Mouse (Mus musculus) neural tube, embryonic 12.5 days (tissue): ENCODE measurements around the gene Tlk2. TPM values are rescaled to one million over a fixed set of nuclear protein-coding genes. Genes with fewer than 3 reads are reported as not detected.

Source experiments
- ATAC-seq: fragments of 200-750 bp; cut with Nextera tagmentation; 2 replicates; pipeline ENCODE4 v1.8.0; 2017; ENCODE audit warnings: low read depth, mild to moderate bottlenecking, moderate TSS enrichment, moderate library complexity; ENCODE audit not compliant: low FRiP score
- H3K27ac ChIP-seq: fragments of 300-500 bp; sonication (generic); 2 replicates; pipeline ENCODE4 v1.5.1; 2016
- H3K27me3 ChIP-seq: fragments of 300-500 bp; sonication (generic); replicated peaks from 2 replicates; pipeline ENCODE4 v1.6.1; 2016; ENCODE audit warnings: mild to moderate bottlenecking
- H3K36me3 ChIP-seq: fragments of 300-500 bp; sonication (generic); 2 replicates; pipeline ENCODE4 v1.6.1; 2016; ENCODE audit warnings: mild to moderate bottlenecking
- H3K4me1 ChIP-seq: fragments of 300-500 bp; sonication (generic); 2 replicates; pipeline ENCODE4 v1.6.1; 2016
- H3K4me2 ChIP-seq: fragments of 300-500 bp; sonication (generic); replicated peaks from 2 replicates; pipeline ENCODE4 v1.6.1; 2016; ENCODE audit warnings: mild to moderate bottlenecking
- H3K4me3 ChIP-seq: fragments of 300-500 bp; sonication (generic); 2 replicates; pipeline ENCODE4 v1.5.1; 2016
- H3K9ac ChIP-seq: fragments of 300-500 bp; sonication (generic); 2 replicates; pipeline ENCODE4 v1.6.1; 2016; ENCODE audit warnings: mild to moderate bottlenecking
- H3K9me3 ChIP-seq: fragments of 300-500 bp; sonication (generic); 2 replicates; pipeline ENCODE4 v1.6.1; 2016; ENCODE audit warnings: mild to moderate bottlenecking
- WGBS: fragments of 180-500 bp; shearing (Covaris S2); methylation state at CpG from one replicate; pipeline ENCODE4 v1.1.7; 2016; 5-methylcytosine and 5-hydroxymethylcytosine counted together
- polyA plus RNA-seq: library from polyadenylated mRNA; unstranded; fragments of >200 nt; fragmentation: Nextera tagmentation; extraction: Ambion mirVana; gene quantifications from 2 replicates; pipeline ENCODE4 v1.2.1, GENCODE M21; 2016

The Tlk2 gene
- polyA plus RNA-seq, 1 experiment from 2014 or later = 25.4 TPM

DNA sequence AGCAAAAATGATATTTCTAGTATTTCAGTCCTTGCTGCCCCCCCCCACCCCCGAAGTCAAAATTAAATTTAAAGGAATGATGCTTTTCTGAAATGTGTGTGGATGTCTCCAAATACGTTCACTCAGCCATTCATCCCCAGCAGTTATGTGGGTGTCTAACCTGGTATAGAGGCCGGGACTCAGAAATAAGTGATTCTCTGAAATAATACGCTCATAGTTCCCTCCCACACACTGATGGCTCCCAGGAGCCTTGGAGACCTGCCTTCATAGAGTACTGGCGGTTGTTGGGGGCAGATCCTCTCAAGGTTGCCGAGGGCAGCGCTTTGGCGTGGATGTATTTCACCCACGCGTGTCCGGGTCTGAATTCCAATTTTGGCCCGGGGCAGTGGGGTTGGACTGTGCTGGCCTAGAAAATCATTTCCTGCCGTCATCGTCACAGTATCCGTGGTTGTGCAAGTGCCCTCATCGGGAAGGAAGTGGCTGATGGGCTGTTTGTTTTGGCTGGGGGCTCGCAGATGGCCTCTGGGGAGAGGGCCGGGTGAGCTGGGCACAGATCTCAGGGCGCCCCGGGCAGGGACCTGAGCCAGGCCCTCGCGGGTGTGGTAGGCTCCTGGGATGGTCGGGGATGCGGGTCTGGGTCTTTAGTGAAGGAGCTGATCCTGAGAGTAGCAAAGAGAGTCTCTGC, 132.8 kb downstream of the Tlk2 start:
- H3K27me3 ChIP-seq = no peaks in the 10 kb centered on the region
- 69% methylated on average over 24 of the region's 24 CpGs for WGBS
- H3K9ac ChIP-seq = no peak overlapping the region
- H3K36me3 ChIP-seq = no peaks in the 10 kb centered on the region
- peaks cover 38% of the 10 kb centered on the region for H3K4me1 ChIP-seq
- no peak overlapping the region for H3K4me2 ChIP-seq
- no peaks in the 10 kb centered on the region for H3K9me3 ChIP-seq
- no peak overlapping the region for H3K27ac ChIP-seq
- no peak overlapping the region for H3K4me3 ChIP-seq
- ATAC-seq = no peak

DNA sequence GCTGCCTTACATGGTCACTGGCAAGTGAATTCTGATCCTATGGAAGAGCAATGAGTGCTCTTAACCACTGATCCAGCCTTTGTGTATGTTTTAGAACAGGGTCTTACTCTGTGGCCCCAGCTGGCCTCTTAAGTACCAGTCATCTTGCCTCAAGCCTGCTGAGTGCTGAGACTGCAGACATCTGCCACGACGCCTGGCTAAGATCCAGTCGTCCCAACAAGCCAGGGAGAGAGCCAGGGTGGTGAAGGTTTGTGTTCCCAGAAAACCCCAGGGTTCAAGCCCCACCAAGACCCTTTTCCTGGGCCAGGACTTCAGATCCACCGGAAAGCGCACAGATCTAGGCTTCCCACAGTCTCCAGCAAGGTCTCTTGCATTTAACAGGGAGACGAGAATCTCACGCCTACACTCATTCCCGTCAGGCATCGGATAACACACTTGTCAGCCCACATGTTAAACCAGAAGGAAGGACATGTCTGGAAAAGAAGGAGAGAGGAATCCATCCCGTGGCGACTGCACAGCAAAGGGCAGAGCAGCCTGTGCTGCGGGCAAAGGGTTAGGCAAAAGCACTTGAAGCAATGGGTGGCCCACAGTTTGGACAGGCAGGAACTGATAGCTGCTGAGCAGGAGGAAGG, 133.8 kb downstream of the Tlk2 start:
- H3K4me2 ChIP-seq = no peak overlapping the region
- peaks cover 38% of the 10 kb centered on the region for H3K4me1 ChIP-seq
- H3K27me3 ChIP-seq = no peaks in the 10 kb centered on the region
- no peak overlapping the region for H3K4me3 ChIP-seq
- ATAC-seq = no peak
- 68% methylated on average over 12 of the region's 12 CpGs for WGBS
- H3K27ac ChIP-seq = no peak overlapping the region
- no peak overlapping the region for H3K9ac ChIP-seq
- no peaks in the 10 kb centered on the region for H3K36me3 ChIP-seq
- H3K9me3 ChIP-seq = no peaks in the 10 kb centered on the region

DNA sequence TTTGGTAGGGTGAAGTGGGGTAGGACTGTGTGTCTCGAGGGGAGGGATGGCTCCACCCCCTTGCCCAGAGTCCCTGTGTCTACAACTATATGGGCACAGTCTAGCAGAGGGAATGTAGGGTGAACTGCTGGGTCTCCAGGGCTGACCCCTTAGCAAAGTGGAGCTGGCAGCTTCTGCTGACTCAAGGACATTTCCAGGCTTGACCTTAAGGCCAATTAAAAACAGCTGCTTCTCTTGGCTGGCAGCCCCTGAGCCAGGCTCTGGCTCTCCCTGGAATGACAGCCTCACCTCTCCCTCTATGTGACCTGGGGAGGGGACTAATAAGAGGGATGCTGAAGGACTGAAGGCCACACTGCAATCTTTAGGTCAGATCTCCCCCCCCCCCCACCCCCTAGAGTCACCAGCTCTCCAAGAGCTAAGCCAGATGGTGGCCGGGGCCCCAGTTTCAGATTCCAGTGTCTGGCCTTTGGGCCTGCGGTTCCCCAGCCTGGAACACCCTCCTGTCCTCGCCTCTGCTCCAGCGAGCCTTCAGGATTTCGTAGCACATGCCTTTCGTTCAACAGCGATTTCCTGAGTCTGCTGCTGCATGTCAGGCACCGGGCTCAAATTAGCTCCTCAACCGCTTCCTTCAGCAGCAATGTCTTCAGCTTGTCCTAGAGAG, 134.5 kb downstream of the Tlk2 start:
- Histone ChIP-seq H3K4me1 (peaks cover 38% of the 10 kb centered on the region), H3K9me3 (no peaks in the 10 kb centered on the region), H3K4me2 (no peak overlapping the region; the same call in 1 of the 2 replicates), H3K9ac (no peak overlapping the region), H3K27me3 (no peaks in the 10 kb centered on the region), H3K4me3 (no peak overlapping the region), H3K36me3 (no peaks in the 10 kb centered on the region), H3K27ac (no peak overlapping the region)
- ATAC-seq = no peak
- WGBS = 45% methylated on average over 10 of the region's 10 CpGs

DNA sequence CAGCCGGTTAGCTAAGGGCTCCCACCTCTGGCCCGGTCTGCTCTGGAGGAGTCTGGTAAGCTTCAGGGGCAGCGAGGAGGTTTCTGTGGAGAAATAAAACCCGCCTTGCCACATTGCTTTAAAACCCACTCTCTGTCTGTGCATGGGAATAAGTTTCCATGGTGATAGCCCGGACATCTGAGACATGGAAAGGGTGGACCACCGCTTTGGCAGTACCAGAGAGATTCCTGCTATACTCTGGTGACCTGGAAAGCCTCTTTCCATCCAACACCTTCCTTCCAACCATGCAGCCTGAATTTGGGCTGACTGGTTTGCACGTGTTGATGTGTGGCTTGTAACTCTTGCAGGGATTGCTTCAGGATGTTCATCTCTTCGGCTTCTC, 135.0 kb downstream of the Tlk2 start:
- H3K27ac ChIP-seq = no peak overlapping the region
- no peak overlapping the region; the same call in 1 of the 2 replicates for H3K4me2 ChIP-seq
- no peak for ATAC-seq
- H3K27me3 ChIP-seq = no peaks in the 10 kb centered on the region
- no peak overlapping the region for H3K9ac ChIP-seq
- no peaks in the 10 kb centered on the region for H3K36me3 ChIP-seq
- H3K9me3 ChIP-seq = no peaks in the 10 kb centered on the region
- no peak overlapping the region for H3K4me3 ChIP-seq
- 52% methylated on average over 8 of the region's 8 CpGs for WGBS
- peaks cover 38% of the 10 kb centered on the region for H3K4me1 ChIP-seq

DNA sequence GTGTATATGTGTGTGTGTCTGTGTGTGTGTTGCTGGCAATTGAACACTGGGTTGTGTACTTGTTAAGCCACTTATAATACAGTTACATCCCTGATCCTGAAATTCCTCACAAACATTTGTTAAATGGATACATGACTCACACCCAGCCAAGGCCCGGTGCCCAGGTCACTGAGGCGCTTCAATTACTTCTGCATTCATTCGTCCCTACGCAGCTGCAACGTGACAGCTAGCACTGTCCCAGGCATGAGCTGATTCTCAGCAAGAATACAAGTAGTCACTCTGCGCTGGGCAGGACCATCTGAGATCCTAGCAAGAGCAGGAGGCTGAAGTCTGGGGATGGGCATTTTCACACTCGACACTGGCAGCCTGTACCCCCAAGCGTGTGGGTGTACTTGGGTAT, 136.7 kb downstream of the Tlk2 start:
- ATAC-seq = no peak
- Histone ChIP-seq H3K27ac (no peak overlapping the region), H3K9ac (no peak overlapping the region), H3K9me3 (0 out of 2 replicates have a peak, but pooled peaks cover under 1% of the 10 kb centered on the region), H3K4me2 (no peak overlapping the region), H3K27me3 (no peaks in the 10 kb centered on the region), H3K36me3 (no peaks in the 10 kb centered on the region), H3K4me1 (peaks cover 38% of the 10 kb centered on the region), H3K4me3 (no peak overlapping the region)
- WGBS = 80% methylated on average over 8 of the region's 8 CpGs

DNA sequence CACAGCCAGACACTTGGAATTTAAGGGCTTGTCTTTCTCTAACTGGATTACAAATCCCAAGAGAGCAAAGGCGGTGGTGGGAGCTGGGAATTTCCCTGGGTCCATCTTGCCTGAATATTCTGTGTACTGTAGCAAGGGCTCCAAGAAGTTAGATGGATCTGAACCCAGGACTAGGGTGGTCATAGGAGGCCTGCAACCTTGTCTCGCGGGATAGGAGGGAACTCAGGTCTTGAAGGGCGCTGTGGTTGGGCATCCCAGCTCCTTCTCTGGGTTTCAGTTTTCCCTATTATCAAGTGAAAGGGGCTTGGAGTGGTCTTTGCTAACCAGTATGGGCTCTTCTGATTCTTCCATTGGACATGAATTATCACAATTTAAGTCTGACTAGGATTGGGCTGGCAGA, 137.5 kb downstream of the Tlk2 start:
- H3K9ac ChIP-seq = no peak overlapping the region
- H3K4me2 ChIP-seq = no peak overlapping the region
- 97% methylated on average over 4 of the region's 4 CpGs for WGBS
- no peak for ATAC-seq
- no peaks in the 10 kb centered on the region for H3K27me3 ChIP-seq
- H3K4me1 ChIP-seq = peaks cover 38% of the 10 kb centered on the region
- H3K9me3 ChIP-seq = 0 out of 2 replicates have a peak, but pooled peaks cover 3% of the 10 kb centered on the region
- no peak overlapping the region for H3K4me3 ChIP-seq
- H3K27ac ChIP-seq = no peak overlapping the region
- H3K36me3 ChIP-seq = no peaks in the 10 kb centered on the region

DNA sequence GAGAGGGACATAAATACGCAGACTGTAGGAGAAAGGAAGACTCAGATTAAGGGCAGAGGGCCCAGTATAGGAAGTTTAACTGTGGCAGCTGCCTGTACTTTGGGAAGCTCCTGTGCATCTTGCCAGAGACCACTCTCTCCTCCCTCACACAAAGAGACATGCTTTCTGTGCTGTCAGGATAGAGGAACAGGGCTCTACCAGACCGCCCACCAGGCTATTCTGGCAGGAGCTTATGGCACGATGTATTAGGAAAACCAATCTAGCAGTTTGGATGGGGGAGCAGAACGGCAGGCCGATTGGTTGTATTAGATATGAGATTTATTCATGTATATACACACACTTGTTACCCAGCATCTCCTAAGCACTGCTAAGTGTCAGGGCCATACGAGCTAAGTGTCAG, 139.2 kb downstream of the Tlk2 start:
- ATAC-seq = no peak

DNA sequence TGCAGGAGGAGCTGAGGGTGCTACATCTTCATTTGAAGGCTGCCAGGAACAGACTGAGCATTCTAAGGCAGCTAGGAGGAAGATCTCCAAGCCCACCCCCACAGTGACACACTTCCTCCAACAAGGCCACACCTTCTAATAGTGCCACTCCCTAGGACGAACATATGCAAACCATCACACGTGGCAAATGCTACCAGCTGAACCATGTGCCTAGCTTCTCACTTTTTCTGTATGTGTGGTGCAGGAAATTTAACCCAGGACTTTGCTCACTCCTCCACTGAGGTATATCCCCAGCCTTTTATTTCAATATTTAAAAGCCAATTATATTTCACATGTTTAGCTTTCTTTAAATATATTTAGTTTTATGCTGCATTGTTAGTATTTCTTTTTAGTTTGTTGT, 142.5 kb downstream of the Tlk2 start:
- Histone ChIP-seq H3K36me3 (no peaks in the 10 kb centered on the region; the same call in 1 of the 2 replicates), H3K9me3 (0 out of 2 replicates have a peak, but pooled peaks cover 3% of the 10 kb centered on the region), H3K4me1 (no peaks in the 10 kb centered on the region), H3K27ac (no peak overlapping the region), H3K4me2 (no peak overlapping the region), H3K9ac (no peak overlapping the region), H3K27me3 (no peaks in the 10 kb centered on the region), H3K4me3 (no peak overlapping the region)
- ATAC-seq = no peak
- WGBS = 79% methylated on average over 2 of the region's 2 CpGs

More for the DNA sequence above, 139.2 kb downstream of the Tlk2 start:
- no peak overlapping the region for H3K4me3 ChIP-seq
- no peaks in the 10 kb centered on the region for H3K27me3 ChIP-seq
- WGBS = 92% methylated on average over 6 of the region's 6 CpGs
- no peak overlapping the region for H3K27ac ChIP-seq
- H3K9ac ChIP-seq = no peak overlapping the region
- no peaks in the 10 kb centered on the region for H3K36me3 ChIP-seq
- H3K9me3 ChIP-seq = 0 out of 2 replicates have a peak, but pooled peaks cover 3% of the 10 kb centered on the region
- peaks cover 22% of the 10 kb centered on the region for H3K4me1 ChIP-seq
- H3K4me2 ChIP-seq = no peak overlapping the region

DNA sequence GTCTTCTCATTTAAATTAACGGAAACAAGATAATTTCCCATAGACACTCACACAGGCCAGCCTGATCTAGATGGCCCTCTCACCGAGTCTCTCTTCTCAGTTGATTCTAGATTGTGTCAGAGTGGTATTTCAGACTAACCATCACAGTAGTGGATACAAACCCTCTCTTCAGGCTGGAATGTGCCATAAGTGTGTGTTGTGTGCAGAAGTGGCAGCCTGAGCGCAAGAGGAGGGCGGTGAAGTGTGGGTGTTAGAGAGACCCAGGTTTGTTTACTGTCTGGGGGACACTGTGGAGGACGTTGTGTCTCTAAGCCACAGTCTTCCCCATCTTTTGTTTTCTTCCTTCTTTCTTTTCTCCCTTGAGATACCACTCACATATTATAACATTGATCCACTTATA, 144.9 kb downstream of the Tlk2 start:
- H3K36me3 ChIP-seq = peaks cover 3% of the 10 kb centered on the region; the same call in 1 of the 2 replicates
- no peaks in the 10 kb centered on the region for H3K27me3 ChIP-seq
- H3K9ac ChIP-seq = no peak overlapping the region
- no peak for ATAC-seq
- no peaks in the 10 kb centered on the region for H3K4me1 ChIP-seq
- 0 out of 2 replicates have a peak, but pooled peaks cover 3% of the 10 kb centered on the region for H3K9me3 ChIP-seq
- 86% methylated on average over 5 of the region's 5 CpGs for WGBS
- H3K4me3 ChIP-seq = no peak overlapping the region
- no peak overlapping the region for H3K4me2 ChIP-seq
- H3K27ac ChIP-seq = no peak overlapping the region

DNA sequence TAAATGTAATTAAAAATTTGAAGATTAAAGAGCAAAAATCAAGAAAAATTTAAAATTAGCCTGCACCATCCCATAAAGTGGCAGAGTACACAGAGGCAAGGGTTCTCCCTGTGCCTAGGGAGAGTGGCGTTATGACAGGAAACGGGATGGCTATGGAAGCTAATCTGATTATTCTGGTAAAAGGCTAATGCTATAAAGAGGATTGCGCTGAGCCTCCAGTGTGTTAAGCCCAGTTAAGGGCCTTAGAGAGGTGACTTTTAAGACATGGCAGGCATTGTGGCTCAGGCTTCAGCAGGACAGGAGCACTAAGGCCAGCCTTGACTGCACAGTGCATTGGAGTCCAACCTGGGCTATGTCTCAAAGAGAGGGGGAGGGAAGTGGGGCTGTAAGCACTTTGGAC, 148.5 kb downstream of the Tlk2 start:
- Histone ChIP-seq H3K36me3 (peaks cover 3% of the 10 kb centered on the region; the same call in 1 of the 2 replicates), H3K4me1 (no peaks in the 10 kb centered on the region), H3K4me2 (no peak overlapping the region), H3K27ac (no peak overlapping the region), H3K9ac (no peak overlapping the region), H3K4me3 (no peak overlapping the region), H3K27me3 (no peaks in the 10 kb centered on the region), H3K9me3 (no peaks in the 10 kb centered on the region)
- ATAC-seq = no peak
- WGBS = 91% methylated on average over 3 of the region's 3 CpGs

DNA sequence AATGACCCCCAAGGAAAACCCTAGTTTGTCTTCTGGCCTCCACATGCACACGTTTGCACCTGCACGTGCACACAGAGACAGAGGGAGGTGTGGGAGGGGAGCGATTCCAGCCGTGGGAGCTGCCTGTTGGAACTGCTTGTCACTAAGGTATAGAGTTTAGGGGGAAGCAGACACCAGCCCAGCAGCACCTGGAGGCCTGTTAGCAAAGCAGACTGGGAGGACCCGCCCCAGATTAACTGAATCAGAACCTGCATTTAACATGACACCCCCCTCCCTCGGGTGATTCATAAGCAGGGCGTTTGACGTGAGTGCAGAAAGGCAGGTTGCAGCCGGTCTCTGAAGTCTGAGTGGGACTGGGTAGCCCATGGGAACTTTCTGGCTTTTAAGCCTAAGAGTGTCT, 151.4 kb downstream of the Tlk2 start:
- H3K9me3 ChIP-seq = no peaks in the 10 kb centered on the region
- no peak overlapping the region for H3K9ac ChIP-seq
- H3K4me2 ChIP-seq = no peak overlapping the region
- no peaks in the 10 kb centered on the region; the same call in 1 of the 2 replicates for H3K4me1 ChIP-seq
- no peak overlapping the region for H3K4me3 ChIP-seq
- H3K27me3 ChIP-seq = no peaks in the 10 kb centered on the region
- peaks cover 3% of the 10 kb centered on the region; the same call in 1 of the 2 replicates for H3K36me3 ChIP-seq
- H3K27ac ChIP-seq = no peak overlapping the region
- no peak for ATAC-seq
- 75% methylated on average over 9 of the region's 9 CpGs for WGBS

DNA sequence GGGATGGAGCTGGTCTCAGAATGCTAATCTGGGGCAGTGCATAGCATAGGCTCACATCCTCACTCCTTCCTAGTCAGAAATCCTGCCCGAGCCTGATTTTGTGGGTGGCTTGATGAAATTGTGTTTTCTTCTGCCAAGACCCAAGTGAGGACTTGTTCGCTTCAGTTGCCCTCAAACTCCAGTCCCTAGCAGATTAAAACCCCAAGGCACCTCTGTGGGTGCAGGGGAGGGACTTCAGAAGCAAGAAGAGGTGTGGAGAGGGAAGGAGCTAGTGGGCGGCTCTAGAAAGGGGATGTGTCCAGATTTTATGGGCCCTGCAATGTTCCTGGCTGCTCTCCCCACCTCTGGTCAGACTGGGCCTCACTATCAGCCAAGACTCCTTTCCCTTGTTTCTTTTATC, 152.5 kb downstream of the Tlk2 start:
- WGBS = 93% methylated on average over 3 of the region's 3 CpGs
- no peaks in the 10 kb centered on the region for H3K27me3 ChIP-seq
- no peak overlapping the region for H3K4me2 ChIP-seq
- H3K9ac ChIP-seq = no peak overlapping the region
- H3K4me3 ChIP-seq = no peak overlapping the region
- no peak for ATAC-seq
- no peak overlapping the region for H3K27ac ChIP-seq
- no peaks in the 10 kb centered on the region for H3K9me3 ChIP-seq
- no peaks in the 10 kb centered on the region; the same call in 1 of the 2 replicates for H3K4me1 ChIP-seq
- H3K36me3 ChIP-seq = 0 out of 2 replicates have a peak, but pooled peaks cover 3% of the 10 kb centered on the region
